Mouse (Mus musculus) cerebellum, adult 8-10 months (tissue): Measurements from ENCODE around the gene Ankdd1b.

ENCODE experiments used
- DNase-seq: peaks from one replicate; pipeline ENCODE4 v3.0.0; 2022

Gene Ankdd1b

DNA sequence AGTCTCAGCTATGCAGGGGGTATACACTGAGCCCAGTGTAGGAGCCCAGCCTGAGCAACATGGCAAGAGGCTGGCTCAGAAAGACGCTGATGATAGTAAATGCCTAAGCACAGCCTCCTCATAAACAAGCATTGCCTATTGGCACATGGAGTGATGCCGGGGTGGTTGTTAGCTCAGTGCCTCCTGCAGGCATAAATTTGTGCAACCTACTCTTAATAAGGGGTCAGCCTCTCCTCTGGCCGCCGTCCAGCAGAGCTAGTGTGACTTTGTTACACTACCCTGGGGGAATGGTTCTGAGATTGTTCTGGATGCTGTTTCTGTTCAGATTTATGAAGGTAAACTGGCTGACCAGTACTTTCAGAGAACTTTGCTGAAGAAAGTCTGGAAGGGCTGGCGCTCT lies 69.7 kb downstream of the Ankdd1b start:
- DNase-seq: no peak

DNA sequence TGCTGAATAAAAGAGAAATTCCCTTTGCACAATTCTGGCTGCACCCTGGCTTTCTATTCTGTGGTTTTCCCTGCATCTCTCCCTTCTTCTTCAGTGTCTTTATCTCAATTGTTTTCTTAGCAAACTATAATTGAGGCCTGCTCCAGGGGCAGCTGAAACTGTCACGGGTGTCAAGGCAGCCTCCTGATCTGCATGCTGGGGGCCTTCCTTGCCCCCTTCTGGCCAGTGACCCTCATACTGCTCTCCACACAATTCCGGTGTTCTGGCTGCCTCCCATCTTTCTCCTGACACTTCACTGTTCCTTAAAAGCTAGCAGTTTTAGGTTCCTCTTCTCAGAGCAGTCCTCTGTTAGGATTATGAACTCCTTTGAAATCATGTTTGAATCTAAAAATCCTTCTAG lies 81.7 kb downstream of the Ankdd1b start:
- no peak for DNase-seq

- DNase-seq: peak; percentile 100
These were observed 82.7 kb downstream of the Ankdd1b start, which contains the start of gene Poc5 for GRCm38 (mm10) chr13:96388042-96388888. Poc5 (plus strand) TSS chr13:96388294.

DNA sequence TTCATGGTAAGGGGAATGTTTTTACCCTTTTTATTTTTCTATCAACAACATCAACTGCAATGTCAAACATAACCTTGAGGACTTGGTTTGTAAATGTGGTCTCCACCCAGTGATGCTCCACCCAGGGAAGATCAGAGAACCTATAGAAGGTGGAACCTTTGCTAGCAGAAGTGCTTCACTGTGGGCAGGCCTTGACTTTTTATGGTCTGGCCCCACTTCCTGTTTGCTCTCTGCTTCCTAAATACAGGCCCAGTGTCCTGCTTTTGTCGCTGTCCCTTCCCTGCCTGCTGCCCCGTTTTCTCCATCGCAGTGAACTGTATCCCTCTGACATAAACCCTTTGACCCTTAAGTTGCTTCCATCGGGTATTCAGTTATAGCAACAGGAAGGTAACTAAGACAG lies 93.1 kb downstream of the Ankdd1b start:
- DNase-seq: no peak

DNA sequence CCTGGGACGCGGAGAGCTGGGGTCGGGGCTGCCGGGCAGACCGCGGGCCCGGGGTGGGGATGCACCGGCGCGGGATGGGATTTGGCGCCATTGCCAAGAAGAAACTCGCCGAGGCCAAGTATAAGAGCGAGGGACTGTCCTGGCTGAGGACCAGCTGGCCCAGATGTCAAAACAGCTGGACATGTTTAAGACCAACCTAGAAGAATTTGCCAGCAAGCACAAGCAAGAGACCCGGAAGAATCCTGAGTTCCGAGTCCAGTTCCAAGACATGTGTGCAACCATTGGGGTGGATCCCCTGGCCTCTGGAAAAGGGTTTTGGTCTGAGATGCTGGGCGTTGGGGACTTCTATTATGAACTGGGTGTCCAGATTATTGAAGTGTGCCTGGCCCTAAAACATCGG lies 94.1 kb downstream of the Ankdd1b start:
- DNase-seq: no peak

GRCm38 (mm10) chr13:96375519-96375918 lies 95.5 kb downstream of the Ankdd1b start:
- DNase-seq: no peak
